Mouse (Mus musculus) T-cell, adult 2 months (primary cell): ENCODE results near the gene Frmd4a.
"Not testable (repeated sequence)": the region's sequence is repeated elsewhere in the genome, so short reads cannot be mapped to it uniquely, and the experiment has no call there.

ENCODE experiments used
- DNase-seq: peaks from one replicate; pipeline ENCODE4 v3.0.0; 2022; ENCODE audit warnings: low spot score

The Frmd4a gene

DNA sequence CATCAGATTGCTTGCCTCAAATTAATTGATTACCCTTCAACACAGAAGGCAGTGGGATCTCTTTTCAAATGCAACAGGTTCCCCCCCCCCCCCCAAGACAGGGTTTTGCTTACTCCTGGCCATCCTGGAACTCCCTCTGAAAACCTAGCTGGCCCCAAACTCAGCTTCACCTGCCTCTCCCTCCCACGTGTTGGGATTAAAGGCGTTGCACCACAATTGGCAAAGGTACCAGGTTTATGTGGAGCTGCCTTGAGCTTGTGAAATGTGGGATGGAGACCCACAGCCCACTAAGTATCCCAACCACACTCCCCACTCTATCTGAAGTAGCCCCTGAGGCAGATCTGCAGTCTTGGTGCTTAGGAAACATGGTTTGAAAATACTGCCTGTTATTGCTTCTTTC lies 565.4 kb downstream of the Frmd4a start:
- DNase-seq: no peak

- no peak for DNase-seq
Observed at GRCm38 (mm10) chr2:4584252-4584651, 566.7 kb downstream of the Frmd4a start.

- no peak for DNase-seq
Observed at GRCm38 (mm10) chr2:4586245-4586644, 568.7 kb downstream of the Frmd4a start.

DNA sequence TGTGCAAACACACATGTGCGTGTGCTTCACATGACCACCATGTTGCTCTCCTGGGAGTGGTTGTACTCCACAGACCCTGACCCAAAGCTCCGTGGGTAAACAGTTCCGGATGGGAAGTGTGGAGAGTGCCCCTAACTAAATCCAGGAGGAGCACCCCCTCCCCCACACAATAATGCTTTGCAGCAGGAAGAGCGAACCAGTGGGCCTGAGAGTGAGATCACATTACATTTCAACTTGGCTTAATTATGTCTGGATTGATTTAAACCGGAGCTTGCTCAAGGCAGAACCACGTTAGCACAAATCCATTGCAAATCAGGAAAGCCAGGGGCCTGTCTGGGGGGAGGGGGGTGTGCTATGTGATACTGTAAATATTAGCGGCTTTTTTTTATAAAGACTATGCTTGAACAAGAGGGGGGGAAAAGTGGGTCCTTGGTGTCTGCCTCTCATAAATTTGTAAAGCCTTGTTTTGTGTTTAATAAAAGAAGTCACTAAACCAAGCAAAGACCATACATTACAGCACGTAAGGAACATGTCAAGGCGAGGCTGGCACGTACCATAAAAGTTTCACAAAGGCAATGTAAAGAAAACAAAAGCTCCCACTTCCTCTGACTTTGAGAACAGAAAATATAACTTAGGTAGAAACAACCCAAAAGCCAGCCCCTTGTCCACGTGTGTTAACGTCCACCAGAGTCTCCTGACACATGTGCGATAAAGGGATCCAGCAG lies 570.3 kb downstream of the Frmd4a start:
- DNase-seq: no peak

- peak; percentile 22 for DNase-seq
Observed at GRCm38 (mm10) chr2:4591647-4592046, 574.1 kb downstream of the Frmd4a start.

- no peak for DNase-seq
Observed at GRCm38 (mm10) chr2:4592666-4593065, 575.1 kb downstream of the Frmd4a start.

GRCm38 (mm10) chr2:4593433-4593832 lies 575.9 kb downstream of the Frmd4a start:
- DNase-seq: no peak

- DNase-seq: no peak
Observed at GRCm38 (mm10) chr2:4593878-4594387, 576.4 kb downstream of the Frmd4a start.

DNA sequence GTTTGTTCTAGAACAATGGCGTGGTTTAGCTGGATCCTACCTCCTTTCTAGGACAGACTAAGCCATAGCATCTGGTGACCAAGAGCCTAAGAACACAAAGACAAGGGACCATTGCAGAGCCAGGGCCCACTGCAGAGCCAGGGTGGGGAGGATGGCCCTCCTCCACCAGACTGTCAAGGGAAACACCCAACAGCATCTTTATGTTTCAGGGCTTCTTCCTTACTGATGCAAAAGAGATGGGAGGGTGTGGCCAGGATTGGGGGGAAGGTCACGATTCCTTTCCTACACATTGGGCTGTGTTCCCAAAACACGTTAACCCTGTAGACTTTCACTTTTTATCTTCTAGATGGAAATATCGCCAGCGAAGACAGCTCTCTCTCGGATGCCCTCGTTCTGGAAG lies 579.5 kb downstream of the Frmd4a start:
- DNase-seq: no peak

DNA sequence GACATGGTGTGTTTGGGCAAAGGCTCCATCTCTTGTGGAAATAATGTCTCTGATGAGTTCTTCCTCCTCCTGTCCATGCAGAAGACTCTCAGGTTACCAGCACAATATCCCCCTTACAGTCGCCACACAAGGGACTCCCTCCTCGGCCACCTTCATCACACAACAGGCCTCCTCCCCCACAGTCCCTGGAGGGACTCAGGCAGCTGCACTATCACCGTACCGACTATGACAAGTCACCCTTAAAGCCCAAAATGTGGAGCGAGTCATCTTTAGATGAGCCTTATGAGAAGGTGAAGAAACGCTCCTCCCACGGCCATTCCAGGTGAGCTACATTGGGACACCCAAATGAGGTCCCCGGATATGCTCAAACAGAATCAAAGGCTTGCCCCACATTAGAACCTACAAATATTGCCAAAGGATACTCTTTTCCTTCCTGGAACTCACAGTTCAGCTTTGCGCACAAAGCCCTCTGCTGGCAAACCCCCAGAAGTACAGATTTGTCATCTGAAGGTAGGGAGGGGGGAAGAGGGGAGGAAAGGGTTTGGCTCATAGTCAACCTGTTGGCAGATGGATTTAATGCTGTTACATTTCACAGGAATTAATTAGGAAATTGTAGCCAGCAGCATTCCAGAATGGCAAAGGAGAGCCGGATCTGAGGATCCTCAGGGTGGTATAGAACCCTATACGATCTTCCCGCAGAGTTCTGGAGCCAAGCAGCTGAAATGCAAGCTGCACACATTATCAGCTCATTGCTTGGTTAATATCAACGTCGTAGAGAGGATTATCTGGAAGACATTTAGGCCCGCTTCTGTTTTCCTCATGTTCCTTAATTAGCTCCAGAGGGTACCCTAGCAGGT lies 583.7 kb downstream of the Frmd4a start:
- peak; percentile 41 for DNase-seq

DNA sequence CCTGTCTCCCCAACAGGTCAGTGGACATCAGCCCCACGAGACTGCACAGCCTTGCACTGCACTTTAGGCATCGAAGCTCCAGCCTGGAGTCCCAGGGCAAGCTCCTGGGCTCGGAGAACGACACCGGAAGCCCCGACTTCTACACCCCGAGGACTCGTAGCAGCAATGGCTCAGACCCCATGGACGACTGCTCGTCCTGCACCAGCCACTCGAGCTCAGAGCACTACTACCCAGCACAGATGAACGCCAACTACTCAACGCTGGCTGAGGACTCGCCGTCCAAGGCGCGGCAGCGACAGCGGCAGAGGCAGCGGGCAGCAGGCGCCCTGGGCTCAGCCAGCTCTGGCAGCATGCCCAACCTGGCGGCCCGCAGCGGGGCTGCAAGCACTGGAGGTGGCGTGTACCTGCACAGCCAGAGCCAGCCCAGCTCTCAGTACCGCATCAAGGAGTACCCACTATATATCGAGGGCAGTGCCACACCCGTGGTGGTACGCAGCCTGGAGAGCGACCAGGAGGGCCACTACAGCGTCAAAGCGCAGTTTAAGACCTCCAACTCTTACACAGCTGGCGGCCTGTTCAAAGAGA lies 585.9 kb downstream of the Frmd4a start:
- no peak for DNase-seq

DNA sequence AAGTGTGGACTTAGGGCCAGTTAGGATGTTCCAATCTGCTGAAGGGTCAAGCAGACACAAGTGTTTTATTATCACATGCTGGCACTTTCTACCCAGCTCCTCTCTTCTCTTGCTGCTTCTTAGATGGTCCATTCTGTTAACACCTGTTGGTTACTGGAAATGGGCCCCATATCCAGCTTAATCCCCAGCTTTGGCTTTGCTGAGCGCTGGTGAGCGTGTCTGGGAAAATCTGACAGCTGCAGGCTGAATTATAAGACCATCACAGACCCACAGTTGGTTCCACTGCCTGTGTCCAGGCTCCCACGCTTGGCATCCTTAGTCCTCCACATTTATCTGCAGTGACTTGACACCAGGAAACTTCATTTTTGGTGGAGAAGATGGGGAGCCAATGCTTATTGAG lies 589.0 kb downstream of the Frmd4a start:
- DNase-seq: no peak

- no peak for DNase-seq
Observed at GRCm38 (mm10) chr2:4608253-4608652, 590.7 kb downstream of the Frmd4a start.

GRCm38 (mm10) chr2:4609433-4609832 lies 591.9 kb downstream of the Frmd4a start:
- DNase-seq: no peak

DNA sequence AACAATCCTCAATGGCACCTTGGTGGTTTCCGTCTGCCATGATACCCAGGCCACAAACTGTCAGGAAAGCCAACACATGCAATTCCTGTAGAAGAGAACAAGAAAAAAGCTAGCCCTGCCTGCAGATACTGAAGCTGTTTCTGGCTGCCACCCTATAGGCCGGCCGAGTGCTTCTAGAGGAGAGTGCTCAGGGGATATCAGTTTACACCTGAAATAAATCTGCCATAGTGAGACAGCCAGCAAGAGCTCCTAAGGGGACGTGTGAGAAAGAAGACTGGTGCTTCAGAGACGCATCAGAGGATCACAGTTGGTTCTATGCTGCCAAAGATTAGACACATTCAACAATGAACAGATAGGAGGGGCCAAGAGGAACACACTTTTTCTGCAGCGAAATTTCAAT lies 593.8 kb downstream of the Frmd4a start:
- no peak for DNase-seq

- DNase-seq: no peak
Observed at GRCm38 (mm10) chr2:4611704-4612103, 594.2 kb downstream of the Frmd4a start.

DNA sequence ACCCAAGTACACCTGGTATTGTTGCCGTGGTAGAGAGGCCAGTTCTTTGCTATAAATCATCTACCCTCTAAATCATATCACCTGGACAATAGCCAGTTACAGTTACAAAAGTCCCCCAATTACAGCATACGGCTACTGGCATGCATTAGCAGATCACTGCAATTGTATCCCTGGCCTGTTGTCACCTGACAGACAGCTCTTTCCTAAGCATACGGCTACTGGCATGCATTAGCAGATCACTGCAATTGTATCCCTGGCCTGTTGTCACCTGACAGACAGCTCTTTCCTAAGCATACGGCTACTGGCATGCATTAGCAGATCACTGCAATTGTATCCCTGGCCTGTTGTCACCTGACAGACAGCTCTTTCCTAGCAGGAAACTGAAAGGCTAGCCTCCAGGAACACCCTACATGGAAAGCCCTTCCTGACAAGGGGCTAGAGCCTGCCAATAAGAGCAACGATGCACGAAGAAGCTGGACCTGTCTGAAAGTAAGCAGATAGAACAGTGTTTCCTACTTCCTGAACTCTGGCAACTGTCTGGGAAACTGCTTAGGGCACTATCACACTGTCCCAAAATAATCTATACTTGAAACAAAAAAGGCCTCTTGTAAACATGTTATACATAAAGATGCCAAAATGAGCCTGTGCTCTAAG lies 596.9 kb downstream of the Frmd4a start:
- not testable (repeated sequence) for DNase-seq

DNA sequence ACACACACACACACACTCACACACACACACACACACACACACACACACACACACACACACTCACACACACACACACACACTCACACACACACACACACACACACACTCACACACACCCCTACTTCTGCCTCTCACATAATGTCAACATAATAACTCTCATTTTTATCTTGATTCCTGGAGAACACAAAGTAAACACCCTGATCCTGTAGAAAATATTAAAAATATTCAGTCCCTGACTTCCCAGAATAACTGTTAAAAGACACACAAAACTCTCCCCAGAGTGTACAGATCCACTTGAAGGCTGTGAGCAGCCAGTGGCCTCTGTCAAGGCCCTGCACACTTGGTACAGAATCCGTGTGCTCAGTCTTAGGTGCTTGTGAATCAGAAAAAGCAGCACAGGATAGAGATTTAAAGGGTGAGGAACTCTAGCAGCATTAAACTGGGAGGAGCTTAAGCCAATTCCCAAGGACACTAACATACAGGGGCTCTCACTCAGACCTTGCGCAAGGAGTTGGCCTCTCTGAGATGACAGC lies 597.6 kb downstream of the Frmd4a start:
- no peak for DNase-seq

DNA sequence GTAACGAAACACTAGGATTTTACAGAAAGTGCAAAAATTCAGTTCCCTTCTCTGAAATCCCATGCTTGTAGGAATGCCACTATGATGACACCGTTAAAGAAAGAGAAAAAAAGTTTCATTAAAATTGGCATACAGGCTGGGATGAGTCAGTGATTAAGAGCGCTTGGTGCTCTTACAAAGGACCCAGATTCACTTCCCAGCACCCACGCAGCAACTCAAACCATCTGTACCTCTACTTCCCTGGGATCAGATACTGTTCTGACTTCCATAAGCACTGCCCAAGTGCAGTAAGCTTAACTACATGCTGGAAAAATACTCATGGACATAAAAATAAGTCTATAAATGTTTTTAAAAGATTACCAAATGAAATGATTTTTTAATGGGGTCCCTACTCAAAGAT lies 599.5 kb downstream of the Frmd4a start:
- no peak for DNase-seq

DNA sequence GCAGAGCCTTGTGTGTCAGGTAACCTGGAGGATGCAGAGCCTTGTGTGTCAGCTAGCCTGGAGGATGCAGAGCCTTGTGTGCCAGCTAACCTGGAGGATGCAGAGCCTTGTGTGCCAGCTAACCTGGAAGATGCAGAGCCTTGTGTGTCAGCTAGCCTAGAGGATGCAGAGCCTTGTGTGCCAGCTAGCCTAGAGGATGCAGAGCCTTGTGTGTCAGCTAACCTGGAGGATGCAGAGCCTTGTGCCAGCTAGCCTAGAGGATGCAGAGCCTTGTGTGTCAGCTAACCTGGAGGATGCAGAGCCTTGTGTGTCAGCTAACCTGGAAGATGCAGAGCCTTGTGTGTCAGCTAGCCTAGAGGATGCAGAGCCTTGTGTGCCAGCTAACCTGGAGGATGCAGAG lies 601.6 kb downstream of the Frmd4a start:
- not testable (repeated sequence) for DNase-seq

DNA sequence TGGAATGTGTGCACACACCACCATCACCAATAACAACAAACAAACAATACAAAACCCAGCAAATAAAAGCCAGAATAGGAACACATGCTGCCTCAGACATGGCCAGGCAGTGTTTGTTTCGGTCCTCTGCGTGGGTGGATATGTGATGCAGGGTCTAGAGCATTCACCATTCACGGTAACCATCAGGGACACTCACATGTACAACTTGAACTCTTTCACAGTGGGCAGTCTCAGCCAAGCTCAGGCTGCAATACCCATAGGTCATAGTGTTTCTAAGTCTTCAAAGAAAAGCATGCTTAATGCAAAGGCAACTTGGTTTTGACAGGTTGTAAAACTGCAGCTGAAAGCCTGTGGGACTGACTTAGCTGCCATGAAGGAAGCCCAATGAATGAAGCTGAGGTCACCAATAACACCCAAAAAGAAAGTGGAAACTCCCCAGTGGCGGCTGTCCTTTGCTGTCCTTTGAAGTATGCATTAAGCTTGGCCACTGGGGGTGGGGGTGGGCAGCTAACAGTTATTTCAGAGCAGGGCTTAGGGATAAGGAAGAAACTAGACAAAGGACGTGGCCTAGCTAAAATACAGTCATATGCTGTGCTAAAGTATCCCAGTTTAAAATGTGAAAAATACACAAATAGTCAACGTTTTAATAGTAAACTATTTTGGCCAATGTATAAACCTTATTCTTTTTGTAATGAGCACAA lies 602.5 kb downstream of the Frmd4a start:
- no peak for DNase-seq
